Mouse (Mus musculus): Measurements from ENCODE around the gene Srrm1. TPM values are rescaled to one million over a fixed set of nuclear protein-coding genes. Genes with fewer than 3 reads are reported as not detected.
A peak's percentile ranks its signal among the peaks of the same experiment; 100 is the strongest.
"Not testable (repeated sequence)": the region's sequence is repeated elsewhere in the genome, so short reads cannot be mapped to it uniquely, and the experiment has no call there.

The Srrm1 gene
- polyA plus RNA-seq, 1 experiment from 2014 or later: 261 TPM

GRCm38 (mm10) chr4:135280016-135280415 is 73.1 kb downstream of the Srrm1 start:
- H3K4me2 ChIP-seq: not testable (repeated sequence)

DNA sequence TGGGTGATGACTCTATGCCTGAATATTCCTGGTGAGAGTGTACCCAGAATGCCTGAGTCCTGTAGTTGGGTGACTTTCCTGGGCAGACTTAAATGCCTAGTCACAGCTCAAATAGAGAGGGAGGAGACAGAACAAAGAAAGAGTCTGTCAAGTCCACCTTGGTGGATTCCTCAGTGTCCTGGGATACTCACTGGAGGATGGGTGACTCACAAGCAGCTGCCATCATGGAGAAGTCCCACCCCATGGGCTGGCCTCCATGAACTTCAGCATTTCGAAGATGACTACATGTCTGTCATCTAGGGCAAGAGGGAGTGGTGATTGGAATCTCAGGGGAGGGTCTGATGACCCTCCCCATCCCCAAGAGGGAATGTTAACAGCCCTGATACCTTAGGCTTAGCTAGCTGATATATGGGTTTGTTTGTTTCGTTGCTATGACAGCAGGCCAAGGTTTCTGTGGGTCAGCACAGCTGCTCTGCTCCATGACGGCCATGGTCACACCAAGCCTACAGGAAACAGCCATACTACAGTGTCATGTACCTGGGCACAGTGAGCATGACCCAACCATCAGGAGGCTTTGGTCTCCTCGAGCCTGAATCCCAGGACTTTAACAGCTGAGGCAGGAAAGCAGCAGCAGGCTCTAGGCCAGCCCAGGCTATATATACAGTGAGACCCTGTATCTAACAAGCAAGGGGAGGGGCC is 76.3 kb downstream of the Srrm1 start:
- Histone ChIP-seq H3K27ac (no peak overlapping the region), H3K4me2 (no peak overlapping the region), H3K9me3 (replicated peaks) (no peaks in the 10 kb centered on the region), H3K4me3 (no peak overlapping the region), H3K36me3 (ENCODE audit: poor library complexity, severe bottlenecking) (no peaks in the 10 kb centered on the region), H3K27me3 (peaks cover 15% of the 10 kb centered on the region), H3K9ac (no peak overlapping the region), H3K4me1 (peaks cover 6% of the 10 kb centered on the region)
- 66% methylated on average over 4 of the region's 4 CpGs for WGBS
- ATAC-seq: no peak

More at GRCm38 (mm10) chr4:135280016-135280415, 73.1 kb downstream of the Srrm1 start:
- H3K4me3 ChIP-seq; H3K36me3 ChIP-seq (ENCODE audit: poor library complexity, severe bottlenecking); H3K4me1 ChIP-seq; ATAC-seq; H3K9me3 ChIP-seq (replicated peaks); H3K9ac ChIP-seq; H3K27ac ChIP-seq: not testable (repeated sequence)
- WGBS: 70% methylated on average over 2 of the region's 2 CpGs
- H3K27me3 ChIP-seq: peaks cover 14% of the 10 kb centered on the region

DNA sequence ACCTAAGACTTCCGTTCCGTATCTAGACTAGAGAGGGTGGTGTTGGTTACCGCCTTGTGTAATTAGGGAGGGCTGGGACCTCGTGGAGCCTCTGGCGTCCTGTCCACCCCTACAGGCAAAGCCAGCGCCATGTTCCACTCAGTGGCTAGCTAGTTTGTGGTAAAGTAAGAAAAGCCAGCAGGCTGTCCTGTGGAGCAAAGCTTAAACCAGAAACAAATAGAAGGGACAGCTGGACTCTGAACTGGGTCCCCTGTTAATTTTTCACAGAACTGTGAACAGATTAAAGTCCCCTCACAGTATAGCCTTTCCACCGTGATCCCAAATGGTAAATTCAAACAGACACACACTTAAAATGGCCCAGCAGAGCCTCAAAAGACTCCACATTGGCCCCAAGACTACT is 78.4 kb downstream of the Srrm1 start:
- no peak overlapping the region for H3K9ac ChIP-seq
- H3K4me2 ChIP-seq: no peak overlapping the region
- no peaks in the 10 kb centered on the region for H3K36me3 ChIP-seq (ENCODE audit: poor library complexity, severe bottlenecking)
- no peaks in the 10 kb centered on the region for H3K9me3 ChIP-seq (replicated peaks)
- no peak overlapping the region for H3K4me3 ChIP-seq
- H3K27ac ChIP-seq: no peak overlapping the region
- H3K27me3 ChIP-seq: peaks cover 15% of the 10 kb centered on the region
- H3K4me1 ChIP-seq: peaks cover 23% of the 10 kb centered on the region
- ATAC-seq: no peak
- 72% methylated on average over 7 of the region's 7 CpGs for WGBS

GRCm38 (mm10) chr4:135273307-135273682 is 79.8 kb downstream of the Srrm1 start:
- no peaks in the 10 kb centered on the region for H3K36me3 ChIP-seq (ENCODE audit: poor library complexity, severe bottlenecking)
- 3% methylated on average over 17 of the region's 17 CpGs for WGBS
- peak; percentile 2; the same call in 1 of the 2 replicates for ATAC-seq

DNA sequence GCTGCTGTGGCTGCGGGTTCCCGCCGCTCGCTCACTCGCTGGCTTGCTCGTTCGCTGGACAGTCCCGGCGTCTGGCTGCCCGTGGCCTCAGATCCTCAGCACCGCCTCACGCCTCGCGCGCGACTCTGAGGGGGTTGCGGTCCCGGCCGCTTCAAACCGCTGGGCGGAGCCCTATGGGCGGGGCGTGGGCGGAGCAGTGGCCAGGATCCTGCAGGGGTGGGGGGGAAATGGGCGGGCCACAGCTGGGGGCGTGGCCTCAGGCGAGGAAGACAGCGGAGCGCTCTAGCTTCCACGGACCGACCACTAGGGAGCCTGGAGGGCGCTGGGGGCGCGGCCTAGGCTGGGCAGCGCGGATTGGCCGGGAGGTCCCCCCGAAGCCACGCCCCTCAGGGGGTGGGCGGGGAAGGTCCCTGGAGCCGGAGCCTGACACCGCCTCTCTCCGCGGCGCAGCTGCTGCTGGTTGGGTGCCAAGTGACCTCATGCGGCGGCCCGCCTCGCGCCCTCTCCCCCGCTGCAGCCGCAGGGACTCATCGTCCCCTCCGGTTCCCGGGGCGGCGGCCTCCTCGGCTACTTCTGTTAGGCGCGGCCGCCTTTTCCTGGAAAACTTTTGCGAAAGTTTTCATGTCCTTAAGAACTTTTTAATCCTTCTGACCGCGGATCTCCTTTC is 80.3 kb downstream of the Srrm1 start, which contains the start of gene Clic4:
Gene Clic4 (minus strand): TSS at position 175 of the 667 bp plus-strand sequence.
- H3K27ac ChIP-seq: peak within 1 kb of the TSS; percentile 96
- H3K9ac ChIP-seq: peak within 1 kb of the TSS; percentile 95
- H3K27me3 ChIP-seq: peaks cover 15% of the 10 kb centered on the region
- ATAC-seq: peak; percentile 99
- H3K36me3 ChIP-seq (ENCODE audit: poor library complexity, severe bottlenecking): no peaks in the 10 kb centered on the region
- H3K9me3 ChIP-seq (replicated peaks): no peaks in the 10 kb centered on the region
- WGBS: 0% methylated on average over 38 of the region's 64 CpGs
- H3K4me3 ChIP-seq: peak within 1 kb of the TSS; percentile 85
- peaks cover 43% of the 10 kb centered on the region for H3K4me1 ChIP-seq
- peak within 1 kb of the TSS; percentile 77 for H3K4me2 ChIP-seq

More at GRCm38 (mm10) chr4:135273307-135273682, 79.8 kb downstream of the Srrm1 start:
- Histone ChIP-seq H3K4me3 (peak overlapping the region; percentile 85), H3K9ac (peak overlapping the region; percentile 26), H3K27me3 (peaks cover 15% of the 10 kb centered on the region), H3K4me1 (peaks cover 38% of the 10 kb centered on the region), H3K9me3 (replicated peaks) (no peaks in the 10 kb centered on the region), H3K27ac (no peak overlapping the region), H3K4me2 (peak overlapping the region; percentile 77)

- no peaks in the 10 kb centered on the region for H3K36me3 ChIP-seq (ENCODE audit: poor library complexity, severe bottlenecking)
- H3K4me2 ChIP-seq: peak overlapping the region; percentile 77
- H3K4me1 ChIP-seq: peaks cover 50% of the 10 kb centered on the region
- peak overlapping the region; percentile 85 for H3K4me3 ChIP-seq
- peak overlapping the region; percentile 95 for H3K9ac ChIP-seq
- peak overlapping the region; percentile 96 for H3K27ac ChIP-seq
- H3K9me3 ChIP-seq (replicated peaks): no peaks in the 10 kb centered on the region
- ATAC-seq: peak; percentile 3; the same call in 1 of the 2 replicates
- WGBS: under 1% methylated on average over 62 of the region's 67 CpGs
- peaks cover 10% of the 10 kb centered on the region for H3K27me3 ChIP-seq
Measured at GRCm38 (mm10) chr4:135271881-135272616, 81.1 kb downstream of the Srrm1 start.

GRCm38 (mm10) chr4:135271419-135271828 is 81.7 kb downstream of the Srrm1 start:
- H3K9me3 ChIP-seq (replicated peaks): no peaks in the 10 kb centered on the region
- no peaks in the 10 kb centered on the region for H3K36me3 ChIP-seq (ENCODE audit: poor library complexity, severe bottlenecking)
- H3K27ac ChIP-seq: no peak overlapping the region
- WGBS: 2% methylated on average over 20 of the region's 20 CpGs
- peaks cover 7% of the 10 kb centered on the region; the same call in 1 of the 2 replicates for H3K27me3 ChIP-seq
- peaks cover 56% of the 10 kb centered on the region for H3K4me1 ChIP-seq
- H3K4me3 ChIP-seq: peak overlapping the region; percentile 85
- H3K4me2 ChIP-seq: peak overlapping the region; percentile 77
- ATAC-seq: no peak
- H3K9ac ChIP-seq: peak overlapping the region; percentile 95

Other genes with a start within 250 kb of the Srrm1 start
- gene Runx3, start 232.7 kb downstream of the Srrm1 start, polyA plus RNA-seq (2015; fragmentation: Nextera tagmentation; extraction: Ambion mirVana): not detected in 2 replicates
- gene Clic4, start 80.5 kb downstream of the Srrm1 start, polyA plus RNA-seq (2015; fragmentation: Nextera tagmentation; extraction: Ambion mirVana): 146 and 153 TPM in 2 replicates
- gene Ncmap, start 44.9 kb upstream of the Srrm1 start, polyA plus RNA-seq (2015; fragmentation: Nextera tagmentation; extraction: Ambion mirVana): 0.64 and 0.79 TPM in 2 replicates
- gene Rcan3, start 80.5 kb upstream of the Srrm1 start, polyA plus RNA-seq (2015; fragmentation: Nextera tagmentation; extraction: Ambion mirVana): 14.8 and 20.9 TPM in 2 replicates
- gene Stpg1, start 141.5 kb upstream of the Srrm1 start, polyA plus RNA-seq (2015; fragmentation: Nextera tagmentation; extraction: Ambion mirVana): 0.25 TPM in 1 of 2 replicates, not detected in the other
- 2.7 and 4.5 TPM in 2 replicates for gene Nipal3, start 141.7 kb upstream of the Srrm1 start, polyA plus RNA-seq (2015; fragmentation: Nextera tagmentation; extraction: Ambion mirVana)
- 0.63 and 0.79 TPM in 2 replicates for gene Grhl3, start 220.3 kb upstream of the Srrm1 start, polyA plus RNA-seq (2015; fragmentation: Nextera tagmentation; extraction: Ambion mirVana)

Data from forebrain, embryonic 13.5 days (tissue).